Mouse (Mus musculus): ENCODE results near the gene Rps15.

GRCm38 (mm10) chr10:80261585-80261968 lies 30.7 kb upstream of the Rps15 start:
- TF ChIP-seq CTCF (IDR thresholded peaks at IDR 0.05; ENCODE audit: low read depth) (no peak), EP300 (optimal IDR thresholded peaks at IDR 0.05) (no peak)
